Mouse (Mus musculus): Measurements from ENCODE around the gene Map7d3.

Gene Map7d3

GRCm38 (mm10) chrX:56821765-56822603 lies at the start of gene Map7d3:
Map7d3 (minus strand) TSS chrX:56822326.
- DNase-seq (ENCODE audit: low read depth, low spot score) = no peak

GRCm38 (mm10) chrX:56869863-56870262 lies 47.7 kb upstream of the Map7d3 start, which contains the start of gene Adgrg4:
Adgrg4 (plus strand) TSS chrX:56870163.
- DNase-seq (ENCODE audit: low read depth, low spot score) = no peak

GRCm38 (mm10) chrX:56841255-56841654 lies 19.1 kb upstream of the Map7d3 start:
- DNase-seq (ENCODE audit: low read depth, low spot score) = peak; percentile 13

- DNase-seq (ENCODE audit: low read depth, low spot score) = peak; percentile 31
Observed at GRCm38 (mm10) chrX:56839369-56839768, 17.2 kb upstream of the Map7d3 start.

- DNase-seq (ENCODE audit: low read depth, low spot score) = no peak
Observed at GRCm38 (mm10) chrX:56835842-56836241, 13.7 kb upstream of the Map7d3 start.

GRCm38 (mm10) chrX:56827492-56827891 lies 5.4 kb upstream of the Map7d3 start:
- no peak for DNase-seq (ENCODE audit: low read depth, low spot score)

GRCm38 (mm10) chrX:56791268-56791667 lies 30.9 kb downstream of the Map7d3 start:
- peak; percentile 80 for DNase-seq (ENCODE audit: low read depth, low spot score)

GRCm38 (mm10) chrX:56790591-56790990 lies 31.5 kb downstream of the Map7d3 start:
- DNase-seq (ENCODE audit: low read depth, low spot score) = no peak

GRCm38 (mm10) chrX:56787486-56787885 lies 34.6 kb downstream of the Map7d3 start:
- no peak for DNase-seq (ENCODE audit: low read depth, low spot score)

GRCm38 (mm10) chrX:56786281-56787061 lies 35.7 kb downstream of the Map7d3 start:
- peak; percentile 5 for DNase-seq (ENCODE audit: low read depth, low spot score)

GRCm38 (mm10) chrX:56773329-56773728 lies 48.8 kb downstream of the Map7d3 start:
- DNase-seq (ENCODE audit: low read depth, low spot score) = no peak

GRCm38 (mm10) chrX:56771751-56772150 lies 50.4 kb downstream of the Map7d3 start:
- no peak for DNase-seq (ENCODE audit: low read depth, low spot score)

- no peak for DNase-seq (ENCODE audit: low read depth, low spot score)
Observed at GRCm38 (mm10) chrX:56769838-56770237, 52.3 kb downstream of the Map7d3 start.

- no peak for DNase-seq (ENCODE audit: low read depth, low spot score)
Observed at GRCm38 (mm10) chrX:56760257-56760760, 61.8 kb downstream of the Map7d3 start.

GRCm38 (mm10) chrX:56756352-56756751 lies 65.8 kb downstream of the Map7d3 start:
- DNase-seq (ENCODE audit: low read depth, low spot score) = peak; percentile 27

- DNase-seq (ENCODE audit: low read depth, low spot score) = peak; percentile 56
Observed at GRCm38 (mm10) chrX:56755646-56756045, 66.5 kb downstream of the Map7d3 start.

GRCm38 (mm10) chrX:56753317-56754289 lies 68.5 kb downstream of the Map7d3 start:
- peak; percentile 81 for DNase-seq (ENCODE audit: low read depth, low spot score)

GRCm38 (mm10) chrX:56752144-56752543 lies 70.0 kb downstream of the Map7d3 start:
- DNase-seq (ENCODE audit: low read depth, low spot score) = peak; percentile 30

GRCm38 (mm10) chrX:56751536-56751935 lies 70.6 kb downstream of the Map7d3 start:
- no peak for DNase-seq (ENCODE audit: low read depth, low spot score)

Measured in brain, adult 2 months (tissue).